ENCODE assay signal across 9 mouse cellular contexts in genomic region chr2:122351156-122351930, GRCm38 (mm10). TPM values are rescaled to one million over a fixed set of nuclear protein-coding genes. Genes with fewer than 3 reads are reported as not detected.
DNase-seq lines count a peak whose midpoint lies in the region; ATAC-seq and TF ChIP-seq lines count a peak whose summit lies in the region.
"Had no signal": no experiment of that assay in that cellular context is flagged by ENCODE, and none has a peak within 500 bp of the region (broad histone marks: within the 10 kb centered on the region; RNA-seq: fewer than 3 reads in every experiment).

No protein-coding gene starts in this region.

- H3K4me3 ChIP-seq in forebrain, postnatal 0 days (ENCODE audit: low read depth, low read length), result no peak overlapping the region
- no peak overlapping the region for H3K4me3 ChIP-seq in midbrain, embryonic 13.5 days (replicated peaks)

- H3K4me2 ChIP-seq in forebrain, postnatal 0 days (ENCODE audit: low read depth), result no peak overlapping the region
- no peak overlapping the region for H3K4me2 ChIP-seq in midbrain, embryonic 13.5 days (replicated peaks)

- no peak overlapping the region for H3K9ac ChIP-seq in forebrain, postnatal 0 days
- 0 out of 2 replicates have a peak overlapping the region, but pooled peaks have one; percentile 17 for H3K9ac ChIP-seq in midbrain, embryonic 13.5 days (replicated peaks)

- no peak for TF ChIP-seq CTCF in forebrain, postnatal 0 days (IDR thresholded peaks at IDR 0.05; ENCODE audit: low read depth)

- H3K27me3 ChIP-seq in forebrain, postnatal 0 days (ENCODE audit: insufficient read depth, low read length), result no peaks in the 10 kb centered on the region
- H3K27me3 ChIP-seq in midbrain, embryonic 13.5 days, result no peaks in the 10 kb centered on the region

- peak; percentile 81 for DNase-seq in MN1 (ENCODE audit: low spot score)
- DNase-seq in brain, adult 2 months (ENCODE audit: low read depth, low spot score), result peak; percentile 88
- peak; percentile 47 for DNase-seq in forebrain, postnatal 0 days
- DNase-seq in embryo, embryonic 11 days, result no peak
- DNase-seq in kidney, postnatal 4 days, result no peak
- DNase-seq in kidney, adult 8-10 months, result no peak
- no peak for DNase-seq in thymus, postnatal 4 days

- ATAC-seq in forebrain, postnatal 0 days, result no peak
- ATAC-seq in midbrain, embryonic 13.5 days, result no peak

- peak overlapping the region; percentile 66 for H3K27ac ChIP-seq in forebrain, postnatal 0 days (ENCODE audit: low read depth, low read length)
- peak overlapping the region; percentile 87 for H3K27ac ChIP-seq in midbrain, embryonic 13.5 days

- H3K36me3 ChIP-seq in forebrain, postnatal 0 days (ENCODE audit: insufficient read depth), result peaks cover 9% of the 10 kb centered on the region; the same call in 1 of the 2 replicates
- peaks cover 25% of the 10 kb centered on the region for H3K36me3 ChIP-seq in midbrain, embryonic 13.5 days

- peaks cover 22% of the 10 kb centered on the region for H3K4me1 ChIP-seq in forebrain, postnatal 0 days (ENCODE audit: insufficient read depth)
- H3K4me1 ChIP-seq in midbrain, embryonic 13.5 days (replicated peaks), result peaks cover 68% of the 10 kb centered on the region

- WGBS in forebrain, postnatal 0 days, result 13% methylated on average over 5 of the region's 5 CpGs
- WGBS in midbrain, embryonic 13.5 days, result 62% methylated on average over 5 of the region's 5 CpGs

- no peaks in the 10 kb centered on the region for H3K9me3 ChIP-seq in forebrain, postnatal 0 days (ENCODE audit: low read length)
- H3K9me3 ChIP-seq in midbrain, embryonic 13.5 days, result no peaks in the 10 kb centered on the region

RNA-seq across cellular contexts. Expression of gene Shf, which starts 17.6 kb away (rescaled TPM):
- 69.3 and 70.7 TPM in 2 replicates for total RNA-seq in forebrain, postnatal 0 days (2014; rRNA removed)
- polyA plus RNA-seq in forebrain, postnatal 0 days (2015; fragmentation: Nextera tagmentation; extraction: Ambion mirVana), result 6.7 and 7.7 TPM in 2 replicates
- 7.1 and 10.2 TPM in 2 replicates for polyA plus RNA-seq in midbrain, embryonic 13.5 days (2015; fragmentation: Nextera tagmentation; extraction: Ambion mirVana)

RNA-seq across cellular contexts. Expression of gene Duox1, which starts 35.9 kb away (rescaled TPM):
- not detected in 2 replicates for total RNA-seq in forebrain, postnatal 0 days (2014; rRNA removed)
- 0.06 and 0.08 TPM in 2 replicates for polyA plus RNA-seq in forebrain, postnatal 0 days (2015; fragmentation: Nextera tagmentation; extraction: Ambion mirVana)
- 0.13 and 0.15 TPM in 2 replicates for polyA plus RNA-seq in midbrain, embryonic 13.5 days (2015; fragmentation: Nextera tagmentation; extraction: Ambion mirVana)
- total RNA-seq: layer of hippocampus, adult 8-10 months had no signal

RNA-seq across cellular contexts. Expression of gene Duoxa1, which starts 37.8 kb away (rescaled TPM):
- total RNA-seq in forebrain, postnatal 0 days (2014; rRNA removed), result 0.10 and 0.23 TPM in 2 replicates
- 0.25 and 0.46 TPM in 2 replicates for polyA plus RNA-seq in forebrain, postnatal 0 days (2015; fragmentation: Nextera tagmentation; extraction: Ambion mirVana)
- 0.20 and 0.39 TPM in 2 replicates for polyA plus RNA-seq in midbrain, embryonic 13.5 days (2015; fragmentation: Nextera tagmentation; extraction: Ambion mirVana)
- total RNA-seq: layer of hippocampus, adult 8-10 months had no signal

RNA-seq across cellular contexts. Expression of gene Duoxa2, which starts 52.6 kb away (rescaled TPM):
- 0.69 TPM in 1 of 2 replicates, not detected in the other for total RNA-seq in forebrain, postnatal 0 days (2014; rRNA removed)
- polyA plus RNA-seq in forebrain, postnatal 0 days (2015; fragmentation: Nextera tagmentation; extraction: Ambion mirVana), result 0.31 and 0.46 TPM in 2 replicates
- polyA plus RNA-seq in midbrain, embryonic 13.5 days (2015; fragmentation: Nextera tagmentation; extraction: Ambion mirVana), result not detected in 2 replicates
- total RNA-seq: layer of hippocampus, adult 8-10 months had no signal

RNA-seq across cellular contexts. Expression of gene Duox2, which starts 53.1 kb away (rescaled TPM):
- 0.08 and 0.14 TPM in 2 replicates for total RNA-seq in forebrain, postnatal 0 days (2014; rRNA removed)
- polyA plus RNA-seq in forebrain, postnatal 0 days (2015; fragmentation: Nextera tagmentation; extraction: Ambion mirVana), result 0.05 TPM in 1 of 2 replicates, not detected in the other
- polyA plus RNA-seq in midbrain, embryonic 13.5 days (2015; fragmentation: Nextera tagmentation; extraction: Ambion mirVana), result 0.04 TPM in 1 of 2 replicates, not detected in the other

Comparison
In these comparisons a context has a peak if more than half of its experiments do, and no peak if none do; other contexts are left out.
1. DNase-seq: peak in MN1 (single experiment), brain, adult 2 months (single experiment) and forebrain, postnatal 0 days (single experiment); none in embryo, embryonic 11 days (single experiment), kidney, postnatal 4 days (0 of 2), kidney, adult 8-10 months (0 of 2) and thymus, postnatal 4 days (single experiment).